Mouse (Mus musculus) testis, adult 2 months (tissue): ENCODE measurements around the gene Slc20a1. TPM values are rescaled to one million over a fixed set of nuclear protein-coding genes. Genes with fewer than 3 reads are reported as not detected.

Experiments
- H3K27ac ChIP-seq: fragments of 200-500 bp; 2 replicates; pipeline ENCODE4 v1.5.1; 2012; ENCODE audit warnings: low read depth, low read length; ENCODE audit not compliant: control insufficient read depth, insufficient read depth
- H3K27me3 ChIP-seq: fragments of 200-500 bp; 2 replicates; pipeline ENCODE4 v1.6.1; 2012; ENCODE audit warnings: mild to moderate bottlenecking, low read length, moderate library complexity; ENCODE audit not compliant: control insufficient read depth, insufficient read depth
- H3K36me3 ChIP-seq: fragments of 200-500 bp; 2 replicates; pipeline ENCODE4 v1.6.1; 2012; ENCODE audit warnings: mild to moderate bottlenecking, low read length; ENCODE audit not compliant: control insufficient read depth, insufficient read depth
- H3K4me1 ChIP-seq: fragments of 200-500 bp; 2 replicates; pipeline ENCODE4 v1.6.1; 2012; ENCODE audit warnings: low read length; ENCODE audit not compliant: control insufficient read depth, insufficient read depth
- H3K4me3 ChIP-seq: fragments of 200-500 bp; 2 replicates; pipeline ENCODE4 v1.5.1; 2012; ENCODE audit warnings: low read depth, mild to moderate bottlenecking, low read length, moderate library complexity, mixed read lengths; ENCODE audit not compliant: control insufficient read depth
- CTCF ChIP-seq: fragments of 200-500 bp; IDR thresholded peaks from 2 replicates; pipeline ENCODE4 v1.5.1; 2012; ENCODE audit warnings: low read depth, mild to moderate bottlenecking, inconsistent platforms, low read length, moderate library complexity; ENCODE audit not compliant: control insufficient read depth, insufficient read depth, insufficient replicate concordance
- POLR2A ChIP-seq: fragments of 200-500 bp; IDR thresholded peaks from 2 replicates; pipeline ENCODE4 v1.6.1; 2012; ENCODE audit warnings: low read depth, mild to moderate bottlenecking, inconsistent platforms, low read length, moderate library complexity; ENCODE audit not compliant: control insufficient read depth
- polyA plus RNA-seq: library from polyadenylated mRNA; depleted of rRNA; stranded (reverse); fragments of >200 nt; gene quantifications from 2 replicates; pipeline ENCODE4 v1.2.3, GENCODE M21; 2012

Slc20a1 gene
- polyA plus RNA-seq, 1 experiment: 14.9 TPM

GRCm38 (mm10) chr2:129241845-129242833, 43.6 kb downstream of the Slc20a1 start:
- Histone ChIP-seq H3K36me3 (no peaks in the 10 kb centered on the region), H3K4me1 (peaks cover 8% of the 10 kb centered on the region), H3K27ac (no peak overlapping the region), H3K27me3 (no peaks in the 10 kb centered on the region), H3K4me3 (no peak overlapping the region)
- no peak for TF ChIP-seq POLR2A
- TF ChIP-seq CTCF: no peak

- H3K4me1 ChIP-seq: peaks cover 8% of the 10 kb centered on the region
- H3K4me3 ChIP-seq: no peak overlapping the region
- H3K27me3 ChIP-seq: no peaks in the 10 kb centered on the region
- no peak for TF ChIP-seq POLR2A
- TF ChIP-seq CTCF: no peak
- no peak overlapping the region for H3K27ac ChIP-seq
- no peaks in the 10 kb centered on the region for H3K36me3 ChIP-seq
Observed at GRCm38 (mm10) chr2:129243005-129243404, 44.4 kb downstream of the Slc20a1 start.

DNA sequence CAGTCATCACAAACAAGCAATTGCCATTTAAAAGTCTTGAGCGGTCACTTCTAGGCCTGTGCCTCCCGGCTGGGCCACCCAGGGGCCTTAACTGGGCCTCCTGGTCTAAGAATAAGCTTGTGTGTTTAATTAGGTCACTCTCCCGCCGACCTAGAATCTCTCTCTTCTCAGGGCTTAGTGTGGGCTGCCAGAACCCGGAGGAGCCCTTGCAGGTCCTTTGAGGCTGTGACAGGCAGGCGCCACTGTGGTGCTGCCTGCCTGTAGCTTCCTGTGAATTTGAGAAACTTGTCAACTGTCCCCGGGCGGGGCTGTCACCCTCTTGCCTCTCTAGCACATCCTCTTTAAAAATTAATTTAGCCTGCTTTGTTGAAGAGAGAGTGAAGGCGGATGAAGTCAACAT, 45.2 kb downstream of the Slc20a1 start:
- Histone ChIP-seq H3K27ac (no peak overlapping the region), H3K4me1 (peaks cover 8% of the 10 kb centered on the region)

DNA sequence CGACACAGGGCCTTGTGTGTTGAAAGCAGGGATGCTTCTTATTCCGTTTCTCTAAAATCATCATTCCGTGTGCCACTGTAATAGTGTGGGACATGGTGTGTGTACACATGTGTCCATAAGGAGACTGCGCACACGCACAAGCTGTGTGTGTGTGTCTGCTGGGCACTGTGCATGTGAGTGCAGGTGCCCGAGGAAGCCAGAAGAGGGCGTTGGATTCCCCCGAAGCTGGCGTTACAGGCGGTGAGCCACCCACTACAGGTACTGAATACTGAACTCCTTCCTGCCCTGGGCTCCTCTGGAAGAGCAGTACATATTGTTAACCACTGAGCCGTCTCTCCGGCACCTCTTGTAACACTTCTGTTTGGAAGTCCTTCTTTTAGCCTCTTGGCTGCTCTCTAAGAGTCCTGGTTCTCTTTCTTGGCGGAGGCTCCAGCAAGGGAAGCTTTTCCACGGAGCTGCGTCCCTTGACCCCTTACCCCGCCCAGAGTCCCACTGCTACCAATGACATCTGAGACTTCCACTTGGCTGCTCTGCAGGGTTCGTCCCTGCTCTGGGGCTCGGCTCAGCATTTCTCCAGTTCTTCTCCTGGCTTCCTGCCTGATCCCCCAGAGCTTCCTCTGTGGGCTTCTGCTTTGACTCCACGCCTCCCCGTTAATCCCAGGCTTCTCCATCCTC, 46.0 kb downstream of the Slc20a1 start:
- H3K36me3 ChIP-seq: no peaks in the 10 kb centered on the region
- no peak overlapping the region for H3K27ac ChIP-seq
- TF ChIP-seq CTCF: peak; percentile 37; the same call in 1 of the 2 replicates
- no peak for TF ChIP-seq POLR2A
- no peaks in the 10 kb centered on the region for H3K27me3 ChIP-seq
- H3K4me1 ChIP-seq: peaks cover 8% of the 10 kb centered on the region
- peak overlapping the region; percentile 25 for H3K4me3 ChIP-seq

More for the DNA sequence above, 45.2 kb downstream of the Slc20a1 start:
- H3K36me3 ChIP-seq: no peaks in the 10 kb centered on the region
- no peak for TF ChIP-seq CTCF
- TF ChIP-seq POLR2A: no peak
- H3K4me3 ChIP-seq: no peak overlapping the region
- H3K27me3 ChIP-seq: no peaks in the 10 kb centered on the region

DNA sequence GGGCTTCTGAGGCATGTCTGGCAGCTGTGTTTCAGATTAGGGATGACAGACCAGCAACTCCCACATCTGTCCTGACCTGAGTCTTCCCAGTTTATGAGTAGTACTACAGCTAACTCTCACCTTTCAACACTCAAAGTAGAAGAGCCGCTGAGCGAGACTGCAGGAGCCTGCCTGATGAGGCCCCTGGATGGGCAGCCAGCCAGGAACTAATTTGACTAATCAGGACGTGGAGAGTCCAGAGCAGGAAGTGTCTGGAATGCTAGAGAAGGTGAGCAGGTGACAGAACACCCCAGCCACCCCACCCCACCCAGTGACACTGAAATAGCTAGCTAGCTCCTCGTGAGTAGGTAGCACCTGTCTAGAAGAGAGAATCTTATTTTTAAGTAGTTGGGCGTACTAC, 47.1 kb downstream of the Slc20a1 start:
- H3K36me3 ChIP-seq: no peaks in the 10 kb centered on the region
- no peak overlapping the region for H3K4me3 ChIP-seq
- H3K27me3 ChIP-seq: no peaks in the 10 kb centered on the region
- TF ChIP-seq POLR2A: no peak
- TF ChIP-seq CTCF: no peak
- peaks cover 8% of the 10 kb centered on the region for H3K4me1 ChIP-seq
- no peak overlapping the region for H3K27ac ChIP-seq

DNA sequence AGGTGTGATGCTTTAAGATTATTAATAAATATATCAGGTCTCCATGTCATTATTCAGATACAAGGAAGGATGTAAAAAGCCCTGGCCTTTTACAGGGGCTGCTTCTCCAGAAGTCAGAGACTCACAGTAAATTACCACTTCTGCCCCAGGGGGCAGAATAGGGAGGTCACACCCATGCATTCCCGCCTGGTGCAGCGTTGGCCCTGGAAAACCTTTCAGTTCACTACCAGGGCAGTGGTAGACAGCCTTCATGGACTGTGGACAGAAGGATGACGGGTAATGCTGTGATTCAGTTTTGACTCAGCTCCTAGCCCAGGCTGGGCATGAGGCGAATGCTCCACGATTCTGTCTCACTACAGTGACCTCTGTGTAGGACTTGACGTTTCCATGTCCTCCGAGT, 47.9 kb downstream of the Slc20a1 start:
- no peak overlapping the region for H3K27ac ChIP-seq
- H3K27me3 ChIP-seq: no peaks in the 10 kb centered on the region
- H3K4me1 ChIP-seq: peaks cover 8% of the 10 kb centered on the region
- H3K36me3 ChIP-seq: no peaks in the 10 kb centered on the region
- H3K4me3 ChIP-seq: no peak overlapping the region
- TF ChIP-seq CTCF (no peak), POLR2A (no peak)

- no peak overlapping the region for H3K4me3 ChIP-seq
Observed at GRCm38 (mm10) chr2:129246924-129247323, 48.4 kb downstream of the Slc20a1 start.

More at GRCm38 (mm10) chr2:129246924-129247323, 48.4 kb downstream of the Slc20a1 start:
- Histone ChIP-seq H3K27ac (no peak overlapping the region), H3K4me1 (peaks cover 8% of the 10 kb centered on the region), H3K36me3 (no peaks in the 10 kb centered on the region), H3K27me3 (no peaks in the 10 kb centered on the region)
- TF ChIP-seq POLR2A: no peak
- no peak for TF ChIP-seq CTCF
